Mouse (Mus musculus): ENCODE measurements around the gene Rad51b. TPM values are rescaled to one million over a fixed set of nuclear protein-coding genes. Genes with fewer than 3 reads are reported as not detected.

Rad51b gene
- polyA plus RNA-seq, 1 experiment from 2014 or later, result 8.0 TPM

GRCm38 (mm10) chr12:79785691-79786090 is 488.6 kb downstream of the Rad51b start:
- H3K4me3 ChIP-seq (replicated peaks), result no peak overlapping the region
- H3K36me3 ChIP-seq, result no peaks in the 10 kb centered on the region
- 95% methylated on average over 3 of the region's 3 CpGs for WGBS
- H3K4me2 ChIP-seq, result no peak overlapping the region
- H3K4me1 ChIP-seq (replicated peaks), result 0 out of 2 replicates have a peak, but pooled peaks cover 12% of the 10 kb centered on the region
- no peaks in the 10 kb centered on the region for H3K27me3 ChIP-seq
- no peak overlapping the region for H3K9ac ChIP-seq (replicated peaks)
- 0 out of 2 replicates have a peak, but pooled peaks cover 7% of the 10 kb centered on the region for H3K9me3 ChIP-seq
- H3K27ac ChIP-seq, result no peak overlapping the region
- no peak for ATAC-seq (ENCODE audit: insufficient number of reproducible peaks, insufficient read depth, low FRiP score, low TSS enrichment, low read depth)

GRCm38 (mm10) chr12:79787538-79787937 is 490.5 kb downstream of the Rad51b start:
- 56% methylated on average over 10 of the region's 10 CpGs for WGBS
- H3K27ac ChIP-seq, result no peak overlapping the region
- H3K9me3 ChIP-seq, result 0 out of 2 replicates have a peak, but pooled peaks cover 3% of the 10 kb centered on the region
- H3K4me2 ChIP-seq, result no peak overlapping the region
- H3K4me1 ChIP-seq (replicated peaks), result 0 out of 2 replicates have a peak, but pooled peaks cover 12% of the 10 kb centered on the region
- H3K27me3 ChIP-seq, result no peaks in the 10 kb centered on the region
- no peak overlapping the region for H3K9ac ChIP-seq (replicated peaks)
- no peak for ATAC-seq (ENCODE audit: insufficient number of reproducible peaks, insufficient read depth, low FRiP score, low TSS enrichment, low read depth)
- H3K4me3 ChIP-seq (replicated peaks), result no peak overlapping the region
- no peaks in the 10 kb centered on the region for H3K36me3 ChIP-seq

- ATAC-seq (ENCODE audit: insufficient number of reproducible peaks, insufficient read depth, low FRiP score, low TSS enrichment, low read depth), result no peak
- H3K9me3 ChIP-seq, result no peaks in the 10 kb centered on the region
- WGBS, result 83% methylated on average over 5 of the region's 5 CpGs
These were observed 491.3 kb downstream of the Rad51b start for GRCm38 (mm10) chr12:79788340-79788739.

GRCm38 (mm10) chr12:79789481-79789880 is 492.4 kb downstream of the Rad51b start:
- 79% methylated on average over 6 of the region's 6 CpGs for WGBS
- H3K27ac ChIP-seq, result no peak overlapping the region

More at GRCm38 (mm10) chr12:79788340-79788739, 491.3 kb downstream of the Rad51b start:
- no peak overlapping the region for H3K4me3 ChIP-seq (replicated peaks)
- H3K4me1 ChIP-seq (replicated peaks), result 0 out of 2 replicates have a peak, but pooled peaks cover 12% of the 10 kb centered on the region
- H3K4me2 ChIP-seq, result no peak overlapping the region
- H3K9ac ChIP-seq (replicated peaks), result no peak overlapping the region
- H3K27me3 ChIP-seq, result no peaks in the 10 kb centered on the region
- H3K36me3 ChIP-seq, result no peaks in the 10 kb centered on the region
- H3K27ac ChIP-seq, result no peak overlapping the region

GRCm38 (mm10) chr12:79793382-79793781 is 496.3 kb downstream of the Rad51b start:
- Histone ChIP-seq H3K4me1 (replicated peaks) (peaks cover 4% of the 10 kb centered on the region; the same call in 1 of the 2 replicates), H3K4me3 (replicated peaks) (no peak overlapping the region), H3K4me2 (no peak overlapping the region), H3K36me3 (no peaks in the 10 kb centered on the region), H3K27me3 (no peaks in the 10 kb centered on the region), H3K9me3 (no peaks in the 10 kb centered on the region), H3K27ac (no peak overlapping the region), H3K9ac (replicated peaks) (no peak overlapping the region)
- 76% methylated on average over 8 of the region's 8 CpGs for WGBS
- no peak for ATAC-seq (ENCODE audit: insufficient number of reproducible peaks, insufficient read depth, low FRiP score, low TSS enrichment, low read depth)

More at GRCm38 (mm10) chr12:79789481-79789880, 492.4 kb downstream of the Rad51b start:
- no peaks in the 10 kb centered on the region for H3K27me3 ChIP-seq
- no peaks in the 10 kb centered on the region for H3K36me3 ChIP-seq
- 0 out of 2 replicates have a peak, but pooled peaks cover 12% of the 10 kb centered on the region for H3K4me1 ChIP-seq (replicated peaks)
- H3K4me2 ChIP-seq, result no peak overlapping the region
- H3K9me3 ChIP-seq, result no peaks in the 10 kb centered on the region
- no peak overlapping the region for H3K4me3 ChIP-seq (replicated peaks)
- no peak overlapping the region for H3K9ac ChIP-seq (replicated peaks)
- no peak for ATAC-seq (ENCODE audit: insufficient number of reproducible peaks, insufficient read depth, low FRiP score, low TSS enrichment, low read depth)

GRCm38 (mm10) chr12:79794802-79795201 is 497.7 kb downstream of the Rad51b start:
- no peak for ATAC-seq (ENCODE audit: insufficient number of reproducible peaks, insufficient read depth, low FRiP score, low TSS enrichment, low read depth)
- Histone ChIP-seq H3K4me2 (no peak overlapping the region), H3K36me3 (no peaks in the 10 kb centered on the region), H3K9ac (replicated peaks) (no peak overlapping the region), H3K27me3 (no peaks in the 10 kb centered on the region), H3K9me3 (no peaks in the 10 kb centered on the region), H3K27ac (no peak overlapping the region), H3K4me3 (replicated peaks) (no peak overlapping the region), H3K4me1 (replicated peaks) (peaks cover 5% of the 10 kb centered on the region; the same call in 1 of the 2 replicates)
- WGBS, result 87% methylated on average over 4 of the region's 4 CpGs

GRCm38 (mm10) chr12:79796260-79796659 is 499.2 kb downstream of the Rad51b start:
- H3K9ac ChIP-seq (replicated peaks), result no peak overlapping the region
- H3K4me2 ChIP-seq, result no peak overlapping the region
- peaks cover 5% of the 10 kb centered on the region; the same call in 1 of the 2 replicates for H3K4me1 ChIP-seq (replicated peaks)
- no peaks in the 10 kb centered on the region for H3K27me3 ChIP-seq
- H3K27ac ChIP-seq, result 0 out of 2 replicates have a peak overlapping the region, but pooled peaks have one; percentile 18
- no peaks in the 10 kb centered on the region for H3K9me3 ChIP-seq
- no peaks in the 10 kb centered on the region for H3K36me3 ChIP-seq
- WGBS, result 77% methylated on average over 6 of the region's 6 CpGs
- H3K4me3 ChIP-seq (replicated peaks), result no peak overlapping the region
- no peak for ATAC-seq (ENCODE audit: insufficient number of reproducible peaks, insufficient read depth, low FRiP score, low TSS enrichment, low read depth)

- H3K9me3 ChIP-seq, result no peaks in the 10 kb centered on the region
- ATAC-seq (ENCODE audit: insufficient number of reproducible peaks, insufficient read depth, low FRiP score, low TSS enrichment, low read depth), result no peak
- H3K4me1 ChIP-seq (replicated peaks), result peaks cover 5% of the 10 kb centered on the region; the same call in 1 of the 2 replicates
- 0 out of 2 replicates have a peak overlapping the region, but pooled peaks have one; percentile 18 for H3K27ac ChIP-seq
- H3K4me2 ChIP-seq, result no peak overlapping the region
- H3K9ac ChIP-seq (replicated peaks), result no peak overlapping the region
- 85% methylated on average over 18 of the region's 18 CpGs for WGBS
- H3K36me3 ChIP-seq, result no peaks in the 10 kb centered on the region
- H3K27me3 ChIP-seq, result no peaks in the 10 kb centered on the region
- no peak overlapping the region for H3K4me3 ChIP-seq (replicated peaks)
These were observed 500.0 kb downstream of the Rad51b start for GRCm38 (mm10) chr12:79796823-79797821.

GRCm38 (mm10) chr12:79798488-79798887 is 501.4 kb downstream of the Rad51b start:
- no peak overlapping the region for H3K4me3 ChIP-seq (replicated peaks)
- ATAC-seq (ENCODE audit: insufficient number of reproducible peaks, insufficient read depth, low FRiP score, low TSS enrichment, low read depth), result no peak
- no peaks in the 10 kb centered on the region for H3K27me3 ChIP-seq
- H3K27ac ChIP-seq, result no peak overlapping the region
- no peaks in the 10 kb centered on the region for H3K36me3 ChIP-seq
- H3K4me1 ChIP-seq (replicated peaks), result peaks cover 5% of the 10 kb centered on the region; the same call in 1 of the 2 replicates
- no peaks in the 10 kb centered on the region for H3K9me3 ChIP-seq
- no peak overlapping the region for H3K9ac ChIP-seq (replicated peaks)
- no peak overlapping the region for H3K4me2 ChIP-seq
- 88% methylated on average over 3 of the region's 3 CpGs for WGBS

GRCm38 (mm10) chr12:79799370-79799769 is 502.3 kb downstream of the Rad51b start:
- ATAC-seq (ENCODE audit: insufficient number of reproducible peaks, insufficient read depth, low FRiP score, low TSS enrichment, low read depth), result no peak
- no peak overlapping the region for H3K9ac ChIP-seq (replicated peaks)
- H3K9me3 ChIP-seq, result no peaks in the 10 kb centered on the region
- H3K27me3 ChIP-seq, result no peaks in the 10 kb centered on the region
- no peak overlapping the region for H3K4me2 ChIP-seq
- 54% methylated on average over 5 of the region's 5 CpGs for WGBS
- no peak overlapping the region for H3K4me3 ChIP-seq (replicated peaks)
- no peak overlapping the region for H3K27ac ChIP-seq
- H3K36me3 ChIP-seq, result no peaks in the 10 kb centered on the region
- peaks cover 10% of the 10 kb centered on the region for H3K4me1 ChIP-seq (replicated peaks)

GRCm38 (mm10) chr12:79803670-79804069 is 506.6 kb downstream of the Rad51b start:
- no peaks in the 10 kb centered on the region for H3K36me3 ChIP-seq
- H3K27ac ChIP-seq, result no peak overlapping the region
- 61% methylated on average over 1 of the region's 1 CpGs for WGBS
- H3K27me3 ChIP-seq, result no peaks in the 10 kb centered on the region
- peaks cover 36% of the 10 kb centered on the region for H3K4me1 ChIP-seq (replicated peaks)
- H3K9ac ChIP-seq (replicated peaks), result no peak overlapping the region
- no peaks in the 10 kb centered on the region for H3K9me3 ChIP-seq
- no peak for ATAC-seq (ENCODE audit: insufficient number of reproducible peaks, insufficient read depth, low FRiP score, low TSS enrichment, low read depth)
- no peak overlapping the region for H3K4me3 ChIP-seq (replicated peaks)
- H3K4me2 ChIP-seq, result no peak overlapping the region
